ENCODE assay signal across 29 mouse cellular contexts in genomic region chr12:103336766-103337165, GRCm38 (mm10). TPM values are rescaled to one million over a fixed set of nuclear protein-coding genes. Genes with fewer than 3 reads are reported as not detected.
A peak's percentile ranks its signal among the peaks of the same experiment; 100 is the strongest.
DNase-seq lines count a peak whose midpoint lies in the region; ATAC-seq and TF ChIP-seq lines count a peak whose summit lies in the region.
"Had no signal": no experiment of that assay in that cellular context is flagged by ENCODE, and none has a peak within 500 bp of the region (broad histone marks: within the 10 kb centered on the region; RNA-seq: fewer than 3 reads in every experiment).

No protein-coding gene starts in this region.

- peaks cover 73% of the 10 kb centered on the region for H3K4me1 ChIP-seq in bone marrow macrophage, adult 2 months (ENCODE audit: control insufficient read depth, insufficient read depth, low read length)
- H3K4me1 ChIP-seq in heart, postnatal 0 days (ENCODE audit: control insufficient read depth, insufficient read depth), result peaks cover 13% of the 10 kb centered on the region; the same call in 1 of the 2 replicates
- H3K4me1 ChIP-seq in midbrain, embryonic 16.5 days (ENCODE audit: control insufficient read depth, insufficient read depth, low read length), result no peaks in the 10 kb centered on the region
- H3K4me1 ChIP-seq: embryonic facial prominence, embryonic 13.5 days; hindbrain, embryonic 12.5 days; limb, embryonic 10.5 days; liver, embryonic 13.5 days had no signal

- no peak overlapping the region for H3K4me3 ChIP-seq in layer of hippocampus, adult 2 months
- peak overlapping the region; percentile 38 for H3K4me3 ChIP-seq in bone marrow macrophage, adult 2 months (ENCODE audit: insufficient read depth, low read length)
- peak overlapping the region; percentile 48 for H3K4me3 ChIP-seq in heart, postnatal 0 days (ENCODE audit: low read depth, low read length)
- H3K4me3 ChIP-seq in midbrain, embryonic 16.5 days (ENCODE audit: low read depth, low read length), result no peak overlapping the region
- H3K4me3 ChIP-seq: embryonic facial prominence, embryonic 13.5 days; hindbrain, embryonic 12.5 days; limb, embryonic 10.5 days; liver, embryonic 13.5 days; midbrain, embryonic 13.5 days had no signal

- no peak for TF ChIP-seq EP300 in heart, postnatal 0 days (IDR thresholded peaks at IDR 0.05; ENCODE audit: low read depth)

- ATAC-seq in heart, postnatal 0 days (ENCODE audit: insufficient read depth, low read depth), result peak; percentile 67
- ATAC-seq in midbrain, embryonic 16.5 days, result no peak
- ATAC-seq: activated CD4-positive, CD25-positive, alpha-beta regulatory T cell, adult 4 months; CD4-positive, CD25-positive, alpha-beta regulatory T cell, adult 4 months; forebrain, embryonic 14.5 days; inflammation-experienced regulatory T-cells, adult 6 months; midbrain, embryonic 13.5 days had no signal

- peak; percentile 97 for DNase-seq in heart, adult 11 months
- no peak for DNase-seq in heart, adult 8-10 months (ENCODE audit: low spot score)
- no peak for DNase-seq in layer of hippocampus, adult 2 months (ENCODE audit: low spot score in 2 of 2)
- DNase-seq in layer of hippocampus, adult 9-10 months (ENCODE audit: low spot score), result no peak
- DNase-seq in heart, postnatal 0 days (ENCODE audit: low spot score), result peak; percentile 73
- DNase-seq: adrenal gland, postnatal 10 days; cerebellum, adult 11 months; cerebellum, postnatal 14 days; kidney, adult 9 months; kidney, postnatal 25 days; layer of hippocampus, adult 9-11 months; liver, embryonic 13.5 days; right cerebral cortex, postnatal 25 days; thymus, postnatal 25 days had no signal

- peaks cover 52% of the 10 kb centered on the region for H3K36me3 ChIP-seq in heart, postnatal 0 days (replicated peaks; ENCODE audit: control insufficient read depth, insufficient read depth, low read length)
- H3K36me3 ChIP-seq in midbrain, embryonic 16.5 days (ENCODE audit: control insufficient read depth, insufficient read depth, low read length), result no peaks in the 10 kb centered on the region
- H3K36me3 ChIP-seq: embryonic facial prominence, embryonic 13.5 days; G1E; hindbrain, embryonic 12.5 days; limb, embryonic 10.5 days; liver, embryonic 13.5 days; midbrain, embryonic 13.5 days had no signal

- TF ChIP-seq CTCF in layer of hippocampus, adult 2 months (conservative IDR thresholded peaks at IDR 0.05), result no peak
- no peak for TF ChIP-seq CTCF in bone marrow macrophage, adult 2 months (IDR thresholded peaks at IDR 0.05; ENCODE audit: low read depth, low read length)
- no peak for TF ChIP-seq CTCF in heart, postnatal 0 days (IDR thresholded peaks at IDR 0.05; ENCODE audit: low read depth)

- H3K9me3 ChIP-seq in heart, postnatal 0 days (replicated peaks; ENCODE audit: control insufficient read depth, low read length), result no peaks in the 10 kb centered on the region
- no peaks in the 10 kb centered on the region for H3K9me3 ChIP-seq in midbrain, embryonic 16.5 days (replicated peaks; ENCODE audit: control insufficient read depth, low read length, poor library complexity, severe bottlenecking)
- H3K9me3 ChIP-seq: embryonic facial prominence, embryonic 13.5 days; hindbrain, embryonic 12.5 days; limb, embryonic 10.5 days; liver, embryonic 13.5 days; midbrain, embryonic 13.5 days had no signal

- H3K4me2 ChIP-seq in heart, postnatal 0 days (ENCODE audit: low read depth, low read length), result peak overlapping the region; percentile 66
- H3K4me2 ChIP-seq in midbrain, embryonic 16.5 days (ENCODE audit: low read length), result no peak overlapping the region
- H3K4me2 ChIP-seq: embryonic facial prominence, embryonic 13.5 days; hindbrain, embryonic 12.5 days; liver, embryonic 13.5 days; midbrain, embryonic 13.5 days had no signal

- no peaks in the 10 kb centered on the region for H3K27me3 ChIP-seq in heart, postnatal 0 days (ENCODE audit: control insufficient read depth, insufficient read depth, low read length)
- no peaks in the 10 kb centered on the region for H3K27me3 ChIP-seq in midbrain, embryonic 16.5 days (ENCODE audit: control insufficient read depth, insufficient read depth, low read depth, low read length)
- H3K27me3 ChIP-seq: embryonic facial prominence, embryonic 13.5 days; liver, embryonic 13.5 days had no signal

- WGBS in heart, postnatal 0 days, result 13% methylated on average over 3 of the region's 3 CpGs
- WGBS in midbrain, embryonic 16.5 days, result 89% methylated on average over 3 of the region's 3 CpGs

- H3K9ac ChIP-seq in heart, postnatal 0 days (replicated peaks; ENCODE audit: low read depth, low read length), result peak overlapping the region; percentile 83
- H3K9ac ChIP-seq in midbrain, embryonic 16.5 days (ENCODE audit: low read depth, low read length), result no peak overlapping the region
- H3K9ac ChIP-seq: embryonic facial prominence, embryonic 13.5 days; hindbrain, embryonic 12.5 days; liver, embryonic 13.5 days; midbrain, embryonic 13.5 days had no signal

- H3K27ac ChIP-seq in layer of hippocampus, adult 2 months, result peak overlapping the region; percentile 28; the same call in 1 of the 2 replicates
- H3K27ac ChIP-seq in bone marrow macrophage, adult 2 months (ENCODE audit: insufficient read depth, low read depth, low read length), result peak overlapping the region; percentile 11; the same call in 1 of the 2 replicates
- peak overlapping the region; percentile 94 for H3K27ac ChIP-seq in heart, postnatal 0 days (ENCODE audit: low read depth)
- no peak overlapping the region for H3K27ac ChIP-seq in midbrain, embryonic 16.5 days (ENCODE audit: low read length)
- H3K27ac ChIP-seq: embryonic facial prominence, embryonic 13.5 days; hindbrain, embryonic 12.5 days; limb, embryonic 10.5 days; liver, embryonic 13.5 days; midbrain, embryonic 13.5 days; stomach, postnatal 0 days had no signal

- TF ChIP-seq POLR2A in bone marrow macrophage, adult 2 months (IDR thresholded peaks at IDR 0.05; ENCODE audit: borderline replicate concordance, low read depth, low read length), result no peak

RNA-seq across cellular contexts. Expression of gene Asb2, which starts 19.0 kb away (rescaled TPM):
- total RNA-seq in heart, adult 8-10 months (2022), result 100 to 1,000 TPM; 485 to 583 (median 548) TPM
- 1 to 10 TPM; 2.0 to 2.3 TPM for total RNA-seq in layer of hippocampus, adult 2 months (2021)
- polyA plus RNA-seq in bone marrow macrophage, adult 2 months (2012; ENCODE audit: insufficient read depth, insufficient read length, missing spikeins), result 2.1 TPM in 2 replicates
- 572 and 632 TPM in 2 replicates for total RNA-seq in heart, postnatal 0 days (2014; rRNA removed; ENCODE audit: low replicate concordance)
- polyA plus RNA-seq in heart, postnatal 0 days (2015; fragmentation: Nextera tagmentation; extraction: Ambion mirVana), result 289 and 380 TPM in 2 replicates
- polyA plus RNA-seq in midbrain, embryonic 16.5 days (2015; fragmentation: Nextera tagmentation; extraction: Ambion mirVana), result 0.80 and 0.82 TPM in 2 replicates
- total RNA-seq: neutrophil, adult 5-6 weeks had no signal
- polyA plus RNA-seq: G1E had no signal

RNA-seq across cellular contexts. Expression of gene Fam181a, which starts 26.0 kb away (rescaled TPM):
- total RNA-seq in heart, adult 8-10 months (2022), result not detected
- 1 to 10 TPM; 1.5 to 2.3 TPM for total RNA-seq in layer of hippocampus, adult 2 months (2021)
- not detected in 2 replicates for polyA plus RNA-seq in bone marrow macrophage, adult 2 months (2012; ENCODE audit: insufficient read depth, insufficient read length, missing spikeins)
- not detected in 2 replicates for total RNA-seq in heart, postnatal 0 days (2014; rRNA removed; ENCODE audit: low replicate concordance)
- not detected in 2 replicates for polyA plus RNA-seq in heart, postnatal 0 days (2015; fragmentation: Nextera tagmentation; extraction: Ambion mirVana)
- polyA plus RNA-seq in midbrain, embryonic 16.5 days (2015; fragmentation: Nextera tagmentation; extraction: Ambion mirVana), result 5.3 and 7.7 TPM in 2 replicates
- total RNA-seq: adrenal gland, postnatal 10 days; gastrocnemius, postnatal 4 days; neutrophil, adult 5-6 weeks had no signal
- polyA plus RNA-seq: activated CD4-positive, CD25-positive, alpha-beta regulatory T cell, adult 4 months; CD4-positive, CD25-positive, alpha-beta regulatory T cell, adult 4 months; G1E; inflammation-experienced regulatory T-cells, adult 6 months; limb, embryonic 10.5 days; liver, embryonic 13.5 days; lung, embryonic 16.5 days; stomach, postnatal 0 days had no signal

RNA-seq across cellular contexts. Expression of gene Otub2, which starts 51.7 kb away (rescaled TPM):
- total RNA-seq in heart, adult 8-10 months (2022), result 1 to 10 TPM; 2.5 to 4.2 (median 3.5) TPM
- 10 to 100 TPM; 45.2 to 48.6 TPM for total RNA-seq in layer of hippocampus, adult 2 months (2021)
- 3.8 and 5.6 TPM in 2 replicates for polyA plus RNA-seq in bone marrow macrophage, adult 2 months (2012; ENCODE audit: insufficient read depth, insufficient read length, missing spikeins)
- 8.6 and 12.2 TPM in 2 replicates for total RNA-seq in heart, postnatal 0 days (2014; rRNA removed; ENCODE audit: low replicate concordance)
- 5.0 and 5.7 TPM in 2 replicates for polyA plus RNA-seq in heart, postnatal 0 days (2015; fragmentation: Nextera tagmentation; extraction: Ambion mirVana)
- 23.5 and 24.4 TPM in 2 replicates for polyA plus RNA-seq in midbrain, embryonic 16.5 days (2015; fragmentation: Nextera tagmentation; extraction: Ambion mirVana)

Comparison
In these comparisons a context has a peak if more than half of its experiments do, and no peak if none do; other contexts are left out.
1. DNase-seq: peak in heart, adult 11 months (single experiment) and heart, postnatal 0 days (single experiment); none in heart, adult 8-10 months (single experiment), layer of hippocampus, adult 2 months (0 of 2) and layer of hippocampus, adult 9-10 months (single experiment).
2. H3K4me3 ChIP-seq: peak in bone marrow macrophage, adult 2 months (single experiment) and heart, postnatal 0 days (single experiment); none in layer of hippocampus, adult 2 months (single experiment) and midbrain, embryonic 16.5 days (single experiment).
3. RNA of gene Asb2, which starts 19.0 kb away (total RNA-seq): 572 to 632 TPM in heart, postnatal 0 days and 485 to 583 TPM in heart, adult 8-10 months; 2.0 to 2.3 TPM in layer of hippocampus, adult 2 months; every median in the first group is over 100 times any median in the second.